Mouse (Mus musculus): ENCODE measurements around the gene Kcnj12. TPM values are rescaled to one million over a fixed set of nuclear protein-coding genes. Genes with fewer than 3 reads are reported as not detected.

Kcnj12 gene
- polyA plus RNA-seq, 1 experiment from 2014 or later = 0.17 TPM

GRCm38 (mm10) chr11:61098046-61098445, 75.7 kb downstream of the Kcnj12 start:
- DNase-seq (ENCODE audit: low spot score) = no peak
- Histone ChIP-seq H3K4me2 (ENCODE audit: low read length) (no peak overlapping the region), H3K36me3 (ENCODE audit: insufficient read depth, low read length) (no peaks in the 10 kb centered on the region), H3K9ac (ENCODE audit: low read depth, low read length) (no peak overlapping the region), H3K9me3 (replicated peaks; ENCODE audit: low read length) (no peaks in the 10 kb centered on the region), H3K27ac (no peak overlapping the region), H3K4me3 (replicated peaks; ENCODE audit: low read depth, low read length) (no peak overlapping the region), H3K4me1 (replicated peaks; ENCODE audit: insufficient read depth, low read length) (no peaks in the 10 kb centered on the region), H3K27me3 (ENCODE audit: insufficient read depth, low read length) (no peaks in the 10 kb centered on the region)
- 60% methylated on average over 1 of the region's 1 CpGs for whole genome bisulfite sequencing
- no peak for TF ChIP-seq CTCF (IDR thresholded peaks at IDR 0.05; ENCODE audit: low read depth)
- no peak for ATAC-seq (replicated peaks; ENCODE audit: low FRiP score, low read depth)

- Histone ChIP-seq H3K4me2 (ENCODE audit: low read length) (no peak overlapping the region), H3K9ac (ENCODE audit: low read depth, low read length) (no peak overlapping the region), H3K9me3 (replicated peaks; ENCODE audit: low read length) (no peaks in the 10 kb centered on the region), H3K4me1 (replicated peaks; ENCODE audit: insufficient read depth, low read length) (no peaks in the 10 kb centered on the region), H3K27ac (no peak overlapping the region), H3K4me3 (replicated peaks; ENCODE audit: low read depth, low read length) (no peak overlapping the region), H3K36me3 (ENCODE audit: insufficient read depth, low read length) (no peaks in the 10 kb centered on the region), H3K27me3 (ENCODE audit: insufficient read depth, low read length) (no peaks in the 10 kb centered on the region)
- ATAC-seq (replicated peaks; ENCODE audit: low FRiP score, low read depth) (0 out of 2 replicates have a peak, but pooled peaks have one; percentile 21), DNase-seq (ENCODE audit: low spot score) (no peak)
- no peak for TF ChIP-seq CTCF (IDR thresholded peaks at IDR 0.05; ENCODE audit: low read depth)
- 74% methylated on average over 12 of the region's 13 CpGs for WGBS
Measured at GRCm38 (mm10) chr11:61102397-61103339, 80.3 kb downstream of the Kcnj12 start.

GRCm38 (mm10) chr11:61104241-61104901, 82.0 kb downstream of the Kcnj12 start:
- no peak overlapping the region for H3K4me3 ChIP-seq (replicated peaks; ENCODE audit: low read depth, low read length)
- no peaks in the 10 kb centered on the region for H3K9me3 ChIP-seq (replicated peaks; ENCODE audit: low read length)
- WGBS = 20% methylated on average over 20 of the region's 20 CpGs
- TF ChIP-seq CTCF (IDR thresholded peaks at IDR 0.05; ENCODE audit: low read depth) = peak; percentile 99
- no peaks in the 10 kb centered on the region for H3K4me1 ChIP-seq (replicated peaks; ENCODE audit: insufficient read depth, low read length)
- ATAC-seq (replicated peaks; ENCODE audit: low FRiP score, low read depth) (peak; percentile 89), DNase-seq (ENCODE audit: low spot score) (peak; percentile 96)
- H3K27ac ChIP-seq = no peak overlapping the region
- no peaks in the 10 kb centered on the region for H3K27me3 ChIP-seq (ENCODE audit: insufficient read depth, low read length)
- H3K4me2 ChIP-seq (ENCODE audit: low read length) = peak overlapping the region; percentile 16; the same call in 1 of the 2 replicates
- H3K9ac ChIP-seq (ENCODE audit: low read depth, low read length) = no peak overlapping the region
- no peaks in the 10 kb centered on the region for H3K36me3 ChIP-seq (ENCODE audit: insufficient read depth, low read length)

DNA sequence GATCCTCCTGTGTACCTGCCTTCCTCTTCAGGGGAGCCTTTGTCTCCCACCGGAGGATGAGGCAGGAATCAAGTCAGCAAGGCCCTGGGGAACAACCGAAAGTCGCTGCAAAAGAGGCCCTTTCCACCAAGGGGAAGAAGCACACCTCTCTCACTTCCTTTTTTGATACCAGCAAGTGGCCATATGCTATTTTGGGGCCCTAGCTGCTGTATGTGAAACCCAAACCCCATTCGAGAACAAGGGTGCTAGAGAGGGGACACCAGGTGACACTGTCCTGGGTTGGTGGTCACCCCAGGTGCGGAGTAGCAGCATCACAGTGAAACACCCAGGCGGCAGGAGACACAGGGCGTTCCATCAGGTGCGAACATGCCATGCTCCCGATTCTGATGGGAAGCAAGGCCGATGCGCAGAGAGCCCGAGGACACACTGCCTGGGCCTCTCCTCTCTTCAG, 86.6 kb downstream of the Kcnj12 start:
- WGBS = 89% methylated on average over 12 of the region's 12 CpGs
- no peak for ATAC-seq (replicated peaks; ENCODE audit: low FRiP score, low read depth)
- H3K27me3 ChIP-seq (ENCODE audit: insufficient read depth, low read length) = no peaks in the 10 kb centered on the region
- H3K36me3 ChIP-seq (ENCODE audit: insufficient read depth, low read length) = no peaks in the 10 kb centered on the region
- no peak for DNase-seq (ENCODE audit: low spot score)
- no peak for TF ChIP-seq CTCF (IDR thresholded peaks at IDR 0.05; ENCODE audit: low read depth)
- no peaks in the 10 kb centered on the region for H3K9me3 ChIP-seq (replicated peaks; ENCODE audit: low read length)
- H3K9ac ChIP-seq (ENCODE audit: low read depth, low read length) = no peak overlapping the region
- H3K27ac ChIP-seq = no peak overlapping the region
- H3K4me3 ChIP-seq (replicated peaks; ENCODE audit: low read depth, low read length) = no peak overlapping the region
- no peaks in the 10 kb centered on the region for H3K4me1 ChIP-seq (replicated peaks; ENCODE audit: insufficient read depth, low read length)
- H3K4me2 ChIP-seq (ENCODE audit: low read length) = no peak overlapping the region

DNA sequence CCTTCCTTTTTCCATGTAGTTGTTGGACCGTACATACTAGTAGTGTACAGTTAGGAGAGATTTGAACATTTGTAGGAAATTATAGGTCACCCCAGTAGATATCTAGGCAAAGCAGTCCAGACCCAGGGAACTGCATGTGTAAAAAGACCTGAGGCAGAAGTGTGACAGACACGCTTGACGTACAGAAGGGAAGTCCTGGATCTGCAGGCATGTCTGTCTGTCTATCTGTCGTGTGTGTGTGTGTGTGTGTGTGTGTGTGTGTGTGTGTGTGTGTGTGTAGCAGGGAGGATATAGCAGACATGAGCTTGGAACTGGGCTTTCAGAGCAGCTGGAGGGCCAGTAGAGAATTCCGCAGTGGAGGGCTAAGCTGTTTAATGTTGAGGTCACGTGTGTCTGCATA, 87.3 kb downstream of the Kcnj12 start:
- Histone ChIP-seq H3K36me3 (ENCODE audit: insufficient read depth, low read length) (no peaks in the 10 kb centered on the region), H3K4me2 (ENCODE audit: low read length) (no peak overlapping the region), H3K27me3 (ENCODE audit: insufficient read depth, low read length) (no peaks in the 10 kb centered on the region), H3K4me3 (replicated peaks; ENCODE audit: low read depth, low read length) (no peak overlapping the region), H3K4me1 (replicated peaks; ENCODE audit: insufficient read depth, low read length) (no peaks in the 10 kb centered on the region), H3K9me3 (replicated peaks; ENCODE audit: low read length) (no peaks in the 10 kb centered on the region), H3K9ac (ENCODE audit: low read depth, low read length) (no peak overlapping the region), H3K27ac (no peak overlapping the region)
- TF ChIP-seq CTCF (IDR thresholded peaks at IDR 0.05; ENCODE audit: low read depth) = no peak
- WGBS = 84% methylated on average over 6 of the region's 6 CpGs
- ATAC-seq (replicated peaks; ENCODE audit: low FRiP score, low read depth) (no peak), DNase-seq (ENCODE audit: low spot score) (no peak)

DNA sequence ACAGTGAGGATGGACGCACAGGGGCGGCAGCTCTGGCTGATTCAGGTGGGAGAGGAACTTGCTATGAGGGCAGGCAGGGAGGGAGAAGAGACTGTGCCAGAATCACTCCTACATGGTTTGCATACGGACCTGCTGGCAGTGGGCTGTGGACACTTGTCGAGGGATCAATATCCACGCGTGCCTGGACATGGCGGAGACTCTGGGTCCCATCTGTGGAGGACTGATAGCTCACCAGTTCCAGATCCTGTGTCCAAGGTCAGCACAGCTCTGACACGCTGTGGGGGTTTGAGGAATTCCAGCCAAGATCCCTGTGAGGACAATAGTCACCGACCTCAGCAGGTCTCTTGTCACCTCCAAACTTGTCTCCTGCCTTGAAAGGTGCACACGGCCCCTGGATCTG, 87.7 kb downstream of the Kcnj12 start:
- no peaks in the 10 kb centered on the region for H3K27me3 ChIP-seq (ENCODE audit: insufficient read depth, low read length)
- H3K27ac ChIP-seq = no peak overlapping the region
- no peaks in the 10 kb centered on the region for H3K4me1 ChIP-seq (replicated peaks; ENCODE audit: insufficient read depth, low read length)
- H3K4me2 ChIP-seq (ENCODE audit: low read length) = no peak overlapping the region
- 71% methylated on average over 10 of the region's 10 CpGs for WGBS
- H3K9ac ChIP-seq (ENCODE audit: low read depth, low read length) = no peak overlapping the region
- H3K9me3 ChIP-seq (replicated peaks; ENCODE audit: low read length) = no peaks in the 10 kb centered on the region
- ATAC-seq (replicated peaks; ENCODE audit: low FRiP score, low read depth) (no peak), DNase-seq (ENCODE audit: low spot score) (no peak)
- no peaks in the 10 kb centered on the region for H3K36me3 ChIP-seq (ENCODE audit: insufficient read depth, low read length)
- no peak overlapping the region for H3K4me3 ChIP-seq (replicated peaks; ENCODE audit: low read depth, low read length)
- TF ChIP-seq CTCF (IDR thresholded peaks at IDR 0.05; ENCODE audit: low read depth) = no peak

Measured in kidney, postnatal 0 days (tissue).